Mouse (Mus musculus): ENCODE data around the gene 5031439G07Rik. TPM values are rescaled to one million over a fixed set of nuclear protein-coding genes. Genes with fewer than 3 reads are reported as not detected.

The 5031439G07Rik gene
- total and polyA plus RNA-seq, 3 experiments: 13.1 to 36.1 (median 28.9) TPM

GRCm38 (mm10) chr15:85011895-85012661, 23.7 kb upstream of the 5031439G07Rik start:
- Histone ChIP-seq H3K4me3 (no peak overlapping the region), H3K4me1 (ENCODE audit: control insufficient read depth, insufficient read depth, low read length) (no peaks in the 10 kb centered on the region), H3K27me3 (ENCODE audit: control insufficient read depth, insufficient read depth, low read length) (peaks cover 1% of the 10 kb centered on the region; the same call in 1 of the 2 replicates), H3K27ac (no peak overlapping the region), H3K79me2 (replicated peaks; ENCODE audit: control insufficient read depth, insufficient read depth, low read length) (no peaks in the 10 kb centered on the region), H3K9ac (ENCODE audit: low read depth, low read length) (no peak overlapping the region), H3K36me3 (ENCODE audit: control insufficient read depth, insufficient read depth, low read length) (no peaks in the 10 kb centered on the region)
- 43% methylated on average over 19 of the region's 19 CpGs for WGBS
- DNase-seq: no peak
- intact Hi-C loops (cut with DNase I): no loop called here
- no peak for TF ChIP-seq POLR2A (IDR thresholded peaks at IDR 0.05; ENCODE audit: insufficient read depth, low read depth, low read length)
- no peak for TF ChIP-seq EP300 (IDR thresholded peaks at IDR 0.05; ENCODE audit: insufficient read depth, low read depth, low read length)
- TF ChIP-seq CTCF (IDR thresholded peaks at IDR 0.05): no peak

GRCm38 (mm10) chr15:85009666-85010065, 21.3 kb upstream of the 5031439G07Rik start:
- H3K4me1 ChIP-seq (ENCODE audit: control insufficient read depth, insufficient read depth, low read length): no peaks in the 10 kb centered on the region; the same call in 1 of the 2 replicates
- no peaks in the 10 kb centered on the region for H3K27me3 ChIP-seq (ENCODE audit: control insufficient read depth, insufficient read depth, low read length)
- intact Hi-C loops (cut with DNase I): no loop called here
- DNase-seq: no peak
- H3K4me3 ChIP-seq: no peak overlapping the region
- no peaks in the 10 kb centered on the region for H3K79me2 ChIP-seq (replicated peaks; ENCODE audit: control insufficient read depth, insufficient read depth, low read length)
- H3K36me3 ChIP-seq (ENCODE audit: control insufficient read depth, insufficient read depth, low read length): no peaks in the 10 kb centered on the region
- WGBS: 70% methylated on average over 8 of the region's 8 CpGs
- H3K27ac ChIP-seq: no peak overlapping the region
- H3K9ac ChIP-seq (ENCODE audit: low read depth, low read length): no peak overlapping the region
- TF ChIP-seq EP300 (IDR thresholded peaks at IDR 0.05; ENCODE audit: insufficient read depth, low read depth, low read length) (no peak), CTCF (IDR thresholded peaks at IDR 0.05) (no peak), POLR2A (IDR thresholded peaks at IDR 0.05; ENCODE audit: insufficient read depth, low read depth, low read length) (no peak)

- no peaks in the 10 kb centered on the region for H3K27me3 ChIP-seq (ENCODE audit: control insufficient read depth, insufficient read depth, low read length)
- no peak overlapping the region for H3K9ac ChIP-seq (ENCODE audit: low read depth, low read length)
- no peaks in the 10 kb centered on the region for H3K4me1 ChIP-seq (ENCODE audit: control insufficient read depth, insufficient read depth, low read length)
- H3K79me2 ChIP-seq (replicated peaks; ENCODE audit: control insufficient read depth, insufficient read depth, low read length): no peaks in the 10 kb centered on the region
- no peak overlapping the region for H3K27ac ChIP-seq
- 19% methylated on average over 29 of the region's 29 CpGs for WGBS
- no peaks in the 10 kb centered on the region for H3K36me3 ChIP-seq (ENCODE audit: control insufficient read depth, insufficient read depth, low read length)
- TF ChIP-seq EP300 (IDR thresholded peaks at IDR 0.05; ENCODE audit: insufficient read depth, low read depth, low read length): no peak
- no peak for TF ChIP-seq POLR2A (IDR thresholded peaks at IDR 0.05; ENCODE audit: insufficient read depth, low read depth, low read length)
- TF ChIP-seq CTCF (IDR thresholded peaks at IDR 0.05): no peak; the same call in 1 of the 2 replicates
- DNase-seq: peak; percentile 82 to 89
- intact Hi-C loops (cut with DNase I): loop anchor here (1.0 kb wide), 1 partner anchor 69 kb away; no protein-coding TSS in a partner anchor
- no peak overlapping the region for H3K4me3 ChIP-seq
These were observed 12.9 kb upstream of the 5031439G07Rik start for GRCm38 (mm10) chr15:85000984-85001982.

- no peaks in the 10 kb centered on the region for H3K4me1 ChIP-seq (ENCODE audit: control insufficient read depth, insufficient read depth, low read length)
- H3K4me3 ChIP-seq: no peak overlapping the region
- H3K27ac ChIP-seq: no peak overlapping the region
- H3K9ac ChIP-seq (ENCODE audit: low read depth, low read length): no peak overlapping the region
- WGBS: 71% methylated on average over 7 of the region's 7 CpGs
- no peak for DNase-seq
- intact Hi-C loops (cut with DNase I): no loop called here
- H3K79me2 ChIP-seq (replicated peaks; ENCODE audit: control insufficient read depth, insufficient read depth, low read length): no peaks in the 10 kb centered on the region
- TF ChIP-seq POLR2A (IDR thresholded peaks at IDR 0.05; ENCODE audit: insufficient read depth, low read depth, low read length) (no peak), EP300 (IDR thresholded peaks at IDR 0.05; ENCODE audit: insufficient read depth, low read depth, low read length) (no peak), CTCF (IDR thresholded peaks at IDR 0.05) (no peak)
- H3K27me3 ChIP-seq (ENCODE audit: control insufficient read depth, insufficient read depth, low read length): no peaks in the 10 kb centered on the region
- H3K36me3 ChIP-seq (ENCODE audit: control insufficient read depth, insufficient read depth, low read length): no peaks in the 10 kb centered on the region
These were observed 11.6 kb upstream of the 5031439G07Rik start for GRCm38 (mm10) chr15:84999911-85000310.

- Histone ChIP-seq H3K9ac (ENCODE audit: low read depth, low read length) (no peak overlapping the region), H3K4me3 (no peak overlapping the region), H3K4me1 (ENCODE audit: control insufficient read depth, insufficient read depth, low read length) (no peaks in the 10 kb centered on the region), H3K36me3 (ENCODE audit: control insufficient read depth, insufficient read depth, low read length) (no peaks in the 10 kb centered on the region), H3K27me3 (ENCODE audit: control insufficient read depth, insufficient read depth, low read length) (no peaks in the 10 kb centered on the region), H3K79me2 (replicated peaks; ENCODE audit: control insufficient read depth, insufficient read depth, low read length) (no peaks in the 10 kb centered on the region), H3K27ac (no peak overlapping the region)
- DNase-seq: no peak
- WGBS: 63% methylated on average over 14 of the region's 14 CpGs
- TF ChIP-seq EP300 (IDR thresholded peaks at IDR 0.05; ENCODE audit: insufficient read depth, low read depth, low read length): no peak
- no peak for TF ChIP-seq CTCF (IDR thresholded peaks at IDR 0.05)
- no peak for TF ChIP-seq POLR2A (IDR thresholded peaks at IDR 0.05; ENCODE audit: insufficient read depth, low read depth, low read length)
- intact Hi-C loops (cut with DNase I): loop anchor here (2.0 kb wide), 1 partner anchor 73 kb away; no protein-coding TSS in a partner anchor
These were observed 9.6 kb upstream of the 5031439G07Rik start for GRCm38 (mm10) chr15:84997768-84998454.
